Mouse (Mus musculus) kidney, postnatal 0 days (tissue): ENCODE data around the gene Prkar1b. TPM values are rescaled to one million over a fixed set of nuclear protein-coding genes. Genes with fewer than 3 reads are reported as not detected.

Experiments
- ATAC-seq: fragments of 200-750 bp; cut with Nextera tagmentation; replicated peaks from 2 replicates; pipeline ENCODE4 v1.8.0; 2017; ENCODE audit warnings: low read depth, moderate number of reproducible peaks, moderate TSS enrichment, moderate library complexity; ENCODE audit not compliant: low FRiP score
- DNase-seq: peaks from one replicate; pipeline ENCODE4 v3.0.0-alpha.2; 2016; ENCODE audit warnings: low spot score
- H3K27ac ChIP-seq: fragments of 300-500 bp; sonication (generic); 2 replicates; pipeline ENCODE4 v1.5.1; 2014; ENCODE audit warnings: mild to moderate bottlenecking
- H3K27me3 ChIP-seq: fragments of 300-500 bp; sonication (generic); 2 replicates; pipeline ENCODE4 v1.6.1; 2014; ENCODE audit warnings: low read length, mixed read lengths; ENCODE audit not compliant: insufficient read depth
- H3K36me3 ChIP-seq: fragments of 300-500 bp; sonication (generic); 2 replicates; pipeline ENCODE4 v1.6.1; 2014; ENCODE audit warnings: low read length, mixed read lengths; ENCODE audit not compliant: insufficient read depth
- H3K4me1 ChIP-seq: fragments of 300-500 bp; sonication (generic); replicated peaks from 2 replicates; pipeline ENCODE4 v1.6.1; 2014; ENCODE audit warnings: antibody characterized with exemption, low read length, mixed read lengths; ENCODE audit not compliant: insufficient read depth
- H3K4me2 ChIP-seq: fragments of 300-500 bp; sonication (generic); 2 replicates; pipeline ENCODE4 v1.6.1; 2014; ENCODE audit warnings: mild to moderate bottlenecking, low read length, moderate library complexity, mixed read lengths
- H3K4me3 ChIP-seq: fragments of 300-500 bp; sonication (generic); replicated peaks from 2 replicates; pipeline ENCODE4 v1.5.1; 2014; ENCODE audit warnings: low read depth, low read length
- H3K9ac ChIP-seq: fragments of 300-500 bp; sonication (generic); 2 replicates; pipeline ENCODE4 v1.6.1; 2014; ENCODE audit warnings: low read depth, low read length
- H3K9me3 ChIP-seq: fragments of 300-500 bp; sonication (generic); replicated peaks from 2 replicates; pipeline ENCODE4 v1.6.1; 2016; ENCODE audit warnings: low read length, inconsistent platforms, mixed read lengths
- CTCF ChIP-seq: IDR thresholded peaks from 2 replicates; pipeline ENCODE4 v1.5.1; 2016; ENCODE audit warnings: antibody characterized with exemption, low read depth, mild to moderate bottlenecking, moderate library complexity
- WGBS: fragments of 180-500 bp; shearing (Covaris S2); extraction: QIAGEN DNeasy Blood & Tissue Kit; methylation state at CpG from one replicate; pipeline ENCODE4 v1.1.7; 2014; 5-methylcytosine and 5-hydroxymethylcytosine counted together
- polyA plus RNA-seq: library from polyadenylated mRNA; unstranded; fragments of >200 nt; fragmentation: Nextera tagmentation; extraction: Ambion mirVana; gene quantifications from 2 replicates; pipeline ENCODE4 v1.2.1, GENCODE M21; 2015

Prkar1b gene
- polyA plus RNA-seq, 1 experiment from 2014 or later, result 19.3 TPM

- no peak for TF ChIP-seq CTCF
- Histone ChIP-seq H3K9me3 (no peaks in the 10 kb centered on the region), H3K27ac (peak overlapping the region; percentile 72), H3K4me3 (no peak overlapping the region), H3K36me3 (0 out of 2 replicates have a peak, but pooled peaks cover 7% of the 10 kb centered on the region), H3K9ac (no peak overlapping the region), H3K4me1 (0 out of 2 replicates have a peak, but pooled peaks cover 3% of the 10 kb centered on the region), H3K4me2 (no peak overlapping the region), H3K27me3 (no peaks in the 10 kb centered on the region)
- ATAC-seq (no peak), DNase-seq (no peak)
- 91% methylated on average over 14 of the region's 14 CpGs for WGBS
Measured at GRCm38 (mm10) chr5:139147178-139148078, 2.4 kb downstream of the Prkar1b start.

- 83% methylated on average over 11 of the region's 11 CpGs for WGBS
- DNase-seq, result no peak
- no peak for ATAC-seq
- Histone ChIP-seq H3K9ac (peak overlapping the region; percentile 8; the same call in 1 of the 2 replicates), H3K4me2 (no peak overlapping the region), H3K4me1 (0 out of 2 replicates have a peak, but pooled peaks cover 3% of the 10 kb centered on the region), H3K27me3 (no peaks in the 10 kb centered on the region), H3K27ac (peak overlapping the region; percentile 72), H3K9me3 (no peaks in the 10 kb centered on the region), H3K36me3 (no peaks in the 10 kb centered on the region), H3K4me3 (no peak overlapping the region)
- TF ChIP-seq CTCF, result no peak
Measured at GRCm38 (mm10) chr5:139146476-139147075, 3.2 kb downstream of the Prkar1b start.

- Histone ChIP-seq H3K4me3 (no peak overlapping the region), H3K4me1 (peaks cover 5% of the 10 kb centered on the region; the same call in 1 of the 2 replicates), H3K9me3 (no peaks in the 10 kb centered on the region), H3K27ac (peak overlapping the region; percentile 72; the same call in 1 of the 2 replicates), H3K9ac (no peak overlapping the region), H3K27me3 (no peaks in the 10 kb centered on the region), H3K4me2 (no peak overlapping the region), H3K36me3 (no peaks in the 10 kb centered on the region)
- WGBS, result 96% methylated on average over 4 of the region's 4 CpGs
- TF ChIP-seq CTCF, result no peak
- DNase-seq (no peak), ATAC-seq (no peak)
Measured at GRCm38 (mm10) chr5:139145726-139146125, 4.1 kb downstream of the Prkar1b start.

- Histone ChIP-seq H3K4me1 (peaks cover 9% of the 10 kb centered on the region), H3K27me3 (no peaks in the 10 kb centered on the region), H3K9me3 (no peaks in the 10 kb centered on the region), H3K27ac (no peak overlapping the region), H3K36me3 (no peaks in the 10 kb centered on the region), H3K9ac (no peak overlapping the region), H3K4me3 (no peak overlapping the region), H3K4me2 (no peak overlapping the region)
- ATAC-seq (no peak), DNase-seq (no peak)
- TF ChIP-seq CTCF, result no peak
- WGBS, result 87% methylated on average over 3 of the region's 3 CpGs
Measured at GRCm38 (mm10) chr5:139143890-139144289, 5.9 kb downstream of the Prkar1b start.

- Histone ChIP-seq H3K9me3 (no peaks in the 10 kb centered on the region), H3K4me2 (no peak overlapping the region), H3K27ac (no peak overlapping the region), H3K4me1 (peaks cover 13% of the 10 kb centered on the region), H3K9ac (no peak overlapping the region), H3K36me3 (no peaks in the 10 kb centered on the region), H3K4me3 (no peak overlapping the region), H3K27me3 (no peaks in the 10 kb centered on the region)
- no peak for DNase-seq
- WGBS, result 66% methylated on average over 5 of the region's 5 CpGs
- TF ChIP-seq CTCF, result no peak
- no peak for ATAC-seq
Measured at GRCm38 (mm10) chr5:139141326-139141725, 8.5 kb downstream of the Prkar1b start.

- Histone ChIP-seq H3K27me3 (no peaks in the 10 kb centered on the region), H3K4me2 (no peak overlapping the region), H3K27ac (no peak overlapping the region), H3K9me3 (no peaks in the 10 kb centered on the region), H3K4me1 (peaks cover 13% of the 10 kb centered on the region), H3K4me3 (no peak overlapping the region), H3K36me3 (no peaks in the 10 kb centered on the region), H3K9ac (no peak overlapping the region)
- peak; percentile 67; the same call in 1 of the 2 replicates for ATAC-seq
- TF ChIP-seq CTCF, result no peak
- no peak for DNase-seq
- 55% methylated on average over 9 of the region's 9 CpGs for WGBS
Measured at GRCm38 (mm10) chr5:139140589-139140988, 9.2 kb downstream of the Prkar1b start.
